13 mouse cellular contexts compared by ENCODE assay signal in the genomic region with DNA sequence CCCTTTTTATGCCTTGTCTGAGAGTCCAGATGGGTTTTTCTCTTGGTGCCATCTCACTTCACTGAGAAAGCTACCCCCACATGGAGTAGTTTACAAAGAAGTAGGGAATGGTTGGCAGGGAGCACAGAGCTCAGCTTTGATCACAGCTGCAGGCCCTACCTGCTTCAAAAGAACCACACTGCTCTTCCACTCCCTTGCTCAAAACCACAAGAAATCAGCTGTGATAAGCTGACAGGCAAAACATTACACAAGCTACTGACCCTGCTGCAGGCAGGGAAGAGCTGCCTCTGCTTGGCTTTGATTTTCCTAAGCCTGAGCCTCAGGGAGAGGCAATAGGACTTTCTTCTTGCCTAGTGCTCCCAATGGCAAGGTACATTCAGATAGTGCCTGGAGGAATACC.
DNase-seq lines count a peak whose midpoint lies in the region; ATAC-seq and TF ChIP-seq lines count a peak whose summit lies in the region.
"Had no signal": no experiment of that assay in that cellular context is flagged by ENCODE, and none has a peak within 500 bp of the region (broad histone marks: within the 10 kb centered on the region; RNA-seq: fewer than 3 reads in every experiment).

No protein-coding gene starts in this region.

- peak overlapping the region; percentile 72 for H3K27ac ChIP-seq in forebrain, embryonic 13.5 days
- no peak overlapping the region for H3K27ac ChIP-seq in forebrain, embryonic 11.5 days (ENCODE audit: low read depth, low read length)
- no peak overlapping the region for H3K27ac ChIP-seq in lung, postnatal 0 days (ENCODE audit: low read length)

- no peaks in the 10 kb centered on the region for H3K27me3 ChIP-seq in forebrain, embryonic 13.5 days
- no peaks in the 10 kb centered on the region for H3K27me3 ChIP-seq in forebrain, embryonic 11.5 days (ENCODE audit: control insufficient read depth, insufficient read depth, low read length)
- H3K27me3 ChIP-seq in lung, postnatal 0 days (replicated peaks; ENCODE audit: insufficient read depth, low read length), result no peaks in the 10 kb centered on the region

- H3K9ac ChIP-seq in forebrain, embryonic 13.5 days, result no peak overlapping the region
- H3K9ac ChIP-seq in forebrain, embryonic 11.5 days (ENCODE audit: low read length), result no peak overlapping the region
- no peak overlapping the region for H3K9ac ChIP-seq in lung, postnatal 0 days (replicated peaks; ENCODE audit: low read depth)

- H3K9me3 ChIP-seq in forebrain, embryonic 13.5 days (replicated peaks), result no peaks in the 10 kb centered on the region
- H3K9me3 ChIP-seq in forebrain, embryonic 11.5 days (ENCODE audit: control insufficient read depth, low read length), result no peaks in the 10 kb centered on the region
- H3K9me3 ChIP-seq in lung, postnatal 0 days (ENCODE audit: low read length), result no peaks in the 10 kb centered on the region

- peak; percentile 81 for ATAC-seq in forebrain, embryonic 13.5 days
- no peak for ATAC-seq in forebrain, embryonic 11.5 days (replicated peaks; ENCODE audit: low FRiP score)
- 0 out of 2 replicates have a peak, but pooled peaks have one; percentile 34 for ATAC-seq in megakaryocyte progenitor cell, adult 5-6 weeks (replicated peaks; ENCODE audit: poor library complexity)
- no peak for ATAC-seq in lung, postnatal 0 days

- H3K4me3 ChIP-seq in forebrain, embryonic 13.5 days, result no peak overlapping the region
- H3K4me3 ChIP-seq in forebrain, embryonic 11.5 days (ENCODE audit: low read depth, low read length), result no peak overlapping the region
- H3K4me3 ChIP-seq in lung, postnatal 0 days (ENCODE audit: low read depth, low read length), result no peak overlapping the region

- no peak overlapping the region for H3K4me2 ChIP-seq in forebrain, embryonic 13.5 days
- H3K4me2 ChIP-seq in forebrain, embryonic 11.5 days (ENCODE audit: low read depth, low read length, severe bottlenecking), result no peak overlapping the region
- no peak overlapping the region for H3K4me2 ChIP-seq in lung, postnatal 0 days (replicated peaks; ENCODE audit: low read depth, low read length)

- DNase-seq in forebrain, embryonic 11.5 days (ENCODE audit: low spot score), result no peak
- DNase-seq in ovary, adult 18-20 months (ENCODE audit: low spot score), result peak; percentile 37
- DNase-seq in ovary, postnatal 36 days (ENCODE audit: low spot score), result no peak
- DNase-seq in thymus, postnatal 25 days, result peak; percentile 35
- no peak for DNase-seq in lung, postnatal 0 days (ENCODE audit: low spot score)
- no peak for DNase-seq in kidney, postnatal 10 days
- DNase-seq: adrenal gland, postnatal 14 days; cerebellum, adult 18-20 months; embryo, embryonic 11 days; kidney, adult 9 months; lung, adult 2 months had no signal

- no peak for TF ChIP-seq CTCF in lung, postnatal 0 days (IDR thresholded peaks at IDR 0.05)

- no peak for TF ChIP-seq EP300 in lung, postnatal 0 days (IDR thresholded peaks at IDR 0.05)

- H3K36me3 ChIP-seq in forebrain, embryonic 13.5 days (ENCODE audit: poor library complexity, severe bottlenecking), result no peaks in the 10 kb centered on the region
- no peaks in the 10 kb centered on the region for H3K36me3 ChIP-seq in forebrain, embryonic 11.5 days (ENCODE audit: control insufficient read depth, insufficient read depth, low read length)
- H3K36me3 ChIP-seq in lung, postnatal 0 days (ENCODE audit: insufficient read depth, low read length), result no peaks in the 10 kb centered on the region

- H3K4me1 ChIP-seq in forebrain, embryonic 13.5 days, result peaks cover 25% of the 10 kb centered on the region
- 0 out of 2 replicates have a peak, but pooled peaks cover 3% of the 10 kb centered on the region for H3K4me1 ChIP-seq in forebrain, embryonic 11.5 days (replicated peaks; ENCODE audit: control insufficient read depth, insufficient read depth, low read length)
- H3K4me1 ChIP-seq in lung, postnatal 0 days (ENCODE audit: insufficient read depth, low read depth, low read length), result no peaks in the 10 kb centered on the region

Comparison
In these comparisons a context has a peak if more than half of its experiments do, and no peak if none do; other contexts are left out.
1. ATAC-seq: peak in forebrain, embryonic 13.5 days (single experiment) and megakaryocyte progenitor cell, adult 5-6 weeks (single experiment); none in forebrain, embryonic 11.5 days (single experiment) and lung, postnatal 0 days (single experiment).
2. DNase-seq: peak in ovary, adult 18-20 months (single experiment) and thymus, postnatal 25 days (single experiment); none in forebrain, embryonic 11.5 days (single experiment), ovary, postnatal 36 days (single experiment), lung, postnatal 0 days (single experiment) and kidney, postnatal 10 days (single experiment).